Mouse (Mus musculus) B cell, adult (primary cell): ENCODE results near the gene Orai3. TPM values are rescaled to one million over a fixed set of nuclear protein-coding genes. Genes with fewer than 3 reads are reported as not detected.

Source experiments
- total RNA-seq: library from RNA; stranded (reverse); gene quantifications from 4 replicates; pipeline ENCODE4 v1.2.4, GENCODE M21; 2023; ENCODE audit not compliant: inconsistent age

Orai3 gene
- total RNA-seq: 32.3 to 37.7 TPM (median 35.3 TPM) in 4 replicates

GRCm38 (mm10) chr7:127769651-127770038 lies at the start of gene Orai3:
Gene Orai3 (plus strand): TSS chr7:127769815.

GRCm38 (mm10) chr7:127732066-127732465 lies 37.5 kb upstream of the Orai3 start, which contains the start of gene Ctf2:
Gene Ctf2 (minus strand): TSS chr7:127732166.

GRCm38 (mm10) chr7:127744366-127745045 lies 25.1 kb upstream of the Orai3 start, which contains the start of gene Fbxl19:
Gene Fbxl19 (plus strand): TSS chr7:127744543.

GRCm38 (mm10) chr7:127776426-127776825 lies 6.8 kb downstream of the Orai3 start, which contains the start of gene Setd1a:
Gene Setd1a (plus strand): TSS chr7:127776670.

GRCm38 (mm10) chr7:127785308-127785707 lies 15.7 kb downstream of the Orai3 start, which contains the start of gene Gm49388:
Gene Gm49388 (plus strand): TSS chr7:127785608.

GRCm38 (mm10) chr7:127800435-127801009 lies 30.9 kb downstream of the Orai3 start, which contains the start of gene Hsd3b7:
Gene Hsd3b7 (plus strand): TSS chr7:127800604.

GRCm38 (mm10) chr7:127824176-127824871 lies 54.7 kb downstream of the Orai3 start, which contains the start of the genes Stx4a and Stx1b:
Gene Stx4a (plus strand): TSS chr7:127824294.
Gene Stx1b (minus strand): TSS chr7:127824549.

Other genes starting within 250 kb of the Orai3 start
- gene Tmem265, start 208.4 kb upstream of the Orai3 start, total RNA-seq: 2.6 to 2.9 TPM in 2 of 4 replicates, not detected in the others
- gene Phkg2, start 196.5 kb upstream of the Orai3 start, total RNA-seq: 122 to 139 TPM (median 127 TPM) in 4 replicates
- 0.77 to 2.0 TPM (median 1.4 TPM) in 4 replicates for gene Ccdc189, start 181.2 kb upstream of the Orai3 start, total RNA-seq
- 135 to 149 TPM (median 147 TPM) in 4 replicates for gene Rnf40, start 181.0 kb upstream of the Orai3 start, total RNA-seq
- gene Zfp629, start 154.0 kb upstream of the Orai3 start, total RNA-seq: 2.8 to 6.4 TPM (median 3.5 TPM) in 4 replicates
- 43.3 to 65.2 TPM (median 58.3 TPM) in 4 replicates for gene Bcl7c, start 60.9 kb upstream of the Orai3 start, total RNA-seq
- gene Ctf1, start 57.1 kb upstream of the Orai3 start, total RNA-seq: not detected in 4 replicates
- gene Ctf2, start 37.6 kb upstream of the Orai3 start, total RNA-seq: not detected in 4 replicates
- gene Fbxl19, start 25.3 kb upstream of the Orai3 start, total RNA-seq: 17.0 to 19.0 TPM (median 17.8 TPM) in 4 replicates
- 73.8 to 89.8 TPM (median 79.6 TPM) in 4 replicates for gene Setd1a, start 6.9 kb downstream of the Orai3 start, total RNA-seq
- 1.00 to 2.5 TPM (median 1.3 TPM) in 3 of 4 replicates, not detected in the other for gene Gm49388, start 15.8 kb downstream of the Orai3 start, total RNA-seq
- 2.4 to 3.8 TPM (median 3.5 TPM) in 4 replicates for gene Hsd3b7, start 30.8 kb downstream of the Orai3 start, total RNA-seq
- gene Stx4a, start 54.5 kb downstream of the Orai3 start, total RNA-seq: 141 to 145 TPM (median 144 TPM) in 4 replicates
- not detected in 4 replicates for gene Stx1b, start 54.7 kb downstream of the Orai3 start, total RNA-seq
- 96.4 to 104 TPM (median 100 TPM) in 4 replicates for gene Zfp646, start 106.4 kb downstream of the Orai3 start, total RNA-seq
- gene Zfp668, start 107.0 kb downstream of the Orai3 start, total RNA-seq: 10.2 to 19.0 TPM (median 14.3 TPM) in 4 replicates
- gene Prss53, start 121.2 kb downstream of the Orai3 start, total RNA-seq: 0.30 to 0.78 TPM (median 0.46 TPM) in 4 replicates
- not detected in 4 replicates for gene Gm21974, start 125.6 kb downstream of the Orai3 start, total RNA-seq
- gene Vkorc1, start 125.8 kb downstream of the Orai3 start, total RNA-seq: 13.7 to 16.1 TPM (median 14.6 TPM) in 4 replicates
- gene Bckdk, start 134.3 kb downstream of the Orai3 start, total RNA-seq: 24.4 to 36.9 TPM (median 28.0 TPM) in 4 replicates
- 42.4 to 44.8 TPM (median 42.7 TPM) in 4 replicates for gene Kat8, start 142.7 kb downstream of the Orai3 start, total RNA-seq
- gene Prss8, start 160.3 kb downstream of the Orai3 start, total RNA-seq: not detected in 4 replicates
- gene Prss36, start 176.9 kb downstream of the Orai3 start, total RNA-seq: 2.5 to 4.6 TPM (median 3.6 TPM) in 4 replicates
- gene Fus, start 197.6 kb downstream of the Orai3 start, total RNA-seq: 714 to 860 TPM (median 834 TPM) in 4 replicates
- 25.0 to 31.2 TPM (median 27.9 TPM) in 4 replicates for gene Pycard, start 224.1 kb downstream of the Orai3 start, total RNA-seq
- 0.69 to 1.1 TPM (median 0.91 TPM) in 4 replicates for gene Trim72, start 234.1 kb downstream of the Orai3 start, total RNA-seq